Mouse (Mus musculus) neural tube, embryonic 10.5 days (tissue): ENCODE results near the gene Sirt2.

Experiments
- DNase-seq: peaks from one replicate; pipeline ENCODE4 v3.0.0-alpha.2; 2017; ENCODE audit warnings: low spot score; ENCODE audit errors: extremely low spot score

Sirt2 gene

GRCm38 (mm10) chr7:28831411-28832125 lies 65.0 kb downstream of the Sirt2 start:
- DNase-seq, result no peak

GRCm38 (mm10) chr7:28832137-28832536 lies 65.6 kb downstream of the Sirt2 start:
- no peak for DNase-seq

GRCm38 (mm10) chr7:28833723-28834347 lies 67.3 kb downstream of the Sirt2 start, which contains the start of gene Lgals4:
Lgals4 (plus strand) TSS chr7:28833854.
- DNase-seq, result no peak

GRCm38 (mm10) chr7:28836936-28837335 lies 70.4 kb downstream of the Sirt2 start:
- DNase-seq, result no peak
